Comparison of ENCODE assay signal across 22 mouse cellular contexts in the genomic region with DNA sequence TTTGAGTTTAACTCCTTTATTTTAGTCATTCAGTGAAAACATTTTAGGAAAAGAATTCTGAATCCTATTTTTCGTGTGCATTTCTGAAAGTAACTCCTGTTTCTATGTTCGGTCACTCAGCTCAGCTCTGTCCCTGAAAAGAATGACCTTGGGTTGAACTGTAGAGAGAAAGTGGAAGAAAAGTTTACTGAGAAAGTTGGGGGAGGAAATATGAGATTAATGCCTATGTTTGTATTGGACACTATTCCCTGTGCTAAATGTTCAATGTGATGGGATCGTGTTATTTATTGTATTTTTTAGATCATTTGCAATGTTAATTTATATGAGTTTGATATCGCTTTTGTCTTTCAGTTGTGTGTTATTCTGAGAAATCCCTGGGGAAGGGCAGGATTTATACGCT.
DNase-seq lines count a peak whose midpoint lies in the region; ATAC-seq and TF ChIP-seq lines count a peak whose summit lies in the region.
"Had no signal": no experiment of that assay in that cellular context is flagged by ENCODE, and none has a peak within 500 bp of the region (broad histone marks: within the 10 kb centered on the region; RNA-seq: fewer than 3 reads in every experiment).

No protein-coding gene starts in this region.

- peak; percentile 5 for DNase-seq in embryonic facial prominence, embryonic 14.5 days (ENCODE audit: low spot score)
- DNase-seq in embryonic facial prominence, embryonic 10.5 days (ENCODE audit: low spot score), result no peak
- DNase-seq in kidney, postnatal 0 days (ENCODE audit: low spot score), result peak; percentile 55
- no peak for DNase-seq in kidney, adult 9 months
- DNase-seq in neural tube, embryonic 10.5 days (ENCODE audit: extremely low spot score, low spot score), result no peak
- DNase-seq: adrenal gland, adult 2 months; adrenal gland, postnatal 14 days; cerebellum, adult 11 months; cerebellum, adult 2 months; cerebellum, adult 9-11 months; cerebellum, postnatal 25 days; forebrain, postnatal 0 days; gastrocnemius, adult 2 months; gastrocnemius, postnatal 14 days; heart, adult 11 months had no signal

- H3K9ac ChIP-seq in embryonic facial prominence, embryonic 14.5 days (ENCODE audit: low read depth, low read length), result no peak overlapping the region
- no peak overlapping the region for H3K9ac ChIP-seq in kidney, postnatal 0 days (ENCODE audit: low read depth, low read length)
- H3K9ac ChIP-seq in neural tube, embryonic 13.5 days, result no peak overlapping the region
- H3K9ac ChIP-seq: embryonic facial prominence, embryonic 15.5 days; forebrain, postnatal 0 days; hindbrain, embryonic 12.5 days; hindbrain, embryonic 15.5 days had no signal

- H3K36me3 ChIP-seq in embryonic facial prominence, embryonic 14.5 days (ENCODE audit: control insufficient read depth, insufficient read depth, low read length), result no peaks in the 10 kb centered on the region
- no peaks in the 10 kb centered on the region for H3K36me3 ChIP-seq in embryonic facial prominence, embryonic 10.5 days (replicated peaks)
- H3K36me3 ChIP-seq in kidney, postnatal 0 days (ENCODE audit: insufficient read depth, low read length), result no peaks in the 10 kb centered on the region
- no peaks in the 10 kb centered on the region for H3K36me3 ChIP-seq in neural tube, embryonic 13.5 days
- H3K36me3 ChIP-seq: embryonic facial prominence, embryonic 15.5 days; hindbrain, embryonic 12.5 days; hindbrain, embryonic 15.5 days had no signal

- no peak overlapping the region for H3K4me3 ChIP-seq in embryonic facial prominence, embryonic 14.5 days (ENCODE audit: low read depth, low read length)
- H3K4me3 ChIP-seq in embryonic facial prominence, embryonic 10.5 days, result no peak overlapping the region
- H3K4me3 ChIP-seq in kidney, postnatal 0 days (replicated peaks; ENCODE audit: low read depth, low read length), result no peak overlapping the region
- no peak overlapping the region for H3K4me3 ChIP-seq in neural tube, embryonic 13.5 days
- H3K4me3 ChIP-seq: embryonic facial prominence, embryonic 15.5 days; gastrocnemius, adult 2 months; hindbrain, embryonic 12.5 days; hindbrain, embryonic 15.5 days had no signal

- H3K9me3 ChIP-seq in embryonic facial prominence, embryonic 14.5 days (ENCODE audit: control insufficient read depth, low read length), result no peaks in the 10 kb centered on the region
- no peaks in the 10 kb centered on the region for H3K9me3 ChIP-seq in embryonic facial prominence, embryonic 10.5 days
- no peaks in the 10 kb centered on the region for H3K9me3 ChIP-seq in kidney, postnatal 0 days (replicated peaks; ENCODE audit: low read length)
- H3K9me3 ChIP-seq in neural tube, embryonic 13.5 days, result no peaks in the 10 kb centered on the region
- H3K9me3 ChIP-seq: embryonic facial prominence, embryonic 15.5 days; hindbrain, embryonic 12.5 days; hindbrain, embryonic 15.5 days had no signal

- ATAC-seq in embryonic facial prominence, embryonic 14.5 days (ENCODE audit: low read depth), result no peak
- ATAC-seq in kidney, postnatal 0 days (replicated peaks; ENCODE audit: low FRiP score, low read depth), result no peak
- ATAC-seq in neural tube, embryonic 13.5 days (ENCODE audit: low read depth), result no peak
- ATAC-seq: CD4-positive, CD25-positive, alpha-beta regulatory T cell, adult 4 months; forebrain, embryonic 14.5 days; forebrain, postnatal 0 days had no signal

- H3K27ac ChIP-seq in embryonic facial prominence, embryonic 14.5 days (replicated peaks; ENCODE audit: low read depth, low read length), result no peak overlapping the region
- H3K27ac ChIP-seq in embryonic facial prominence, embryonic 10.5 days (replicated peaks), result no peak overlapping the region
- H3K27ac ChIP-seq in kidney, postnatal 0 days, result no peak overlapping the region
- H3K27ac ChIP-seq in neural tube, embryonic 13.5 days (replicated peaks), result no peak overlapping the region
- H3K27ac ChIP-seq: embryonic facial prominence, embryonic 15.5 days; gastrocnemius, adult 2 months; hindbrain, embryonic 12.5 days; hindbrain, embryonic 15.5 days had no signal

- no peak overlapping the region for H3K4me2 ChIP-seq in embryonic facial prominence, embryonic 14.5 days (ENCODE audit: low read depth, low read length)
- no peak overlapping the region for H3K4me2 ChIP-seq in kidney, postnatal 0 days (ENCODE audit: low read length)
- peak overlapping the region; percentile 6; the same call in 1 of the 2 replicates for H3K4me2 ChIP-seq in neural tube, embryonic 13.5 days
- H3K4me2 ChIP-seq: embryonic facial prominence, embryonic 15.5 days; heart, embryonic 11.5 days; hindbrain, embryonic 12.5 days; hindbrain, embryonic 15.5 days had no signal

- no peaks in the 10 kb centered on the region for H3K27me3 ChIP-seq in embryonic facial prominence, embryonic 14.5 days (replicated peaks; ENCODE audit: control insufficient read depth, insufficient read depth, low read length)
- no peaks in the 10 kb centered on the region for H3K27me3 ChIP-seq in embryonic facial prominence, embryonic 10.5 days (replicated peaks; ENCODE audit: low read depth, poor library complexity, severe bottlenecking)
- H3K27me3 ChIP-seq in kidney, postnatal 0 days (ENCODE audit: insufficient read depth, low read length), result no peaks in the 10 kb centered on the region
- H3K27me3 ChIP-seq in neural tube, embryonic 13.5 days, result no peaks in the 10 kb centered on the region
- H3K27me3 ChIP-seq: embryonic facial prominence, embryonic 15.5 days; hindbrain, embryonic 12.5 days; hindbrain, embryonic 15.5 days had no signal

- no peaks in the 10 kb centered on the region for H3K4me1 ChIP-seq in embryonic facial prominence, embryonic 14.5 days (ENCODE audit: control insufficient read depth, insufficient read depth, low read length)
- peaks cover 6% of the 10 kb centered on the region for H3K4me1 ChIP-seq in embryonic facial prominence, embryonic 10.5 days
- H3K4me1 ChIP-seq in kidney, postnatal 0 days (replicated peaks; ENCODE audit: insufficient read depth, low read length), result no peaks in the 10 kb centered on the region
- H3K4me1 ChIP-seq in neural tube, embryonic 13.5 days (replicated peaks), result peaks cover 21% of the 10 kb centered on the region
- H3K4me1 ChIP-seq: embryonic facial prominence, embryonic 15.5 days; hindbrain, embryonic 12.5 days; hindbrain, embryonic 15.5 days had no signal

- WGBS in embryonic facial prominence, embryonic 14.5 days, result 52% methylated on average over 5 of the region's 5 CpGs
- 61% methylated on average over 5 of the region's 5 CpGs for WGBS in embryonic facial prominence, embryonic 10.5 days
- WGBS in kidney, postnatal 0 days, result 22% methylated on average over 5 of the region's 5 CpGs
- 15% methylated on average over 5 of the region's 5 CpGs for WGBS in neural tube, embryonic 13.5 days

- no peak for TF ChIP-seq CTCF in kidney, postnatal 0 days (IDR thresholded peaks at IDR 0.05; ENCODE audit: low read depth)

Comparison
In these comparisons a context has a peak if more than half of its experiments do, and no peak if none do; other contexts are left out.
1. DNase-seq: peak in embryonic facial prominence, embryonic 14.5 days (single experiment) and kidney, postnatal 0 days (single experiment); none in embryonic facial prominence, embryonic 10.5 days (single experiment), kidney, adult 9 months (single experiment) and neural tube, embryonic 10.5 days (single experiment).